Mouse (Mus musculus) layer of hippocampus, adult 6 months (tissue): ENCODE measurements around the gene Rhox3e. TPM values are rescaled to one million over a fixed set of nuclear protein-coding genes. Genes with fewer than 3 reads are reported as not detected.

ENCODE experiments used
- long read RNA-seq, 2 experiments: library from polyadenylated mRNA; unstranded; transcript quantifications; one replicate each; pipeline ENCODE4 v2.0.0; 2019 to 2020
- polyA plus RNA-seq: library from polyadenylated mRNA; unstranded; fragments of <200 nt; fragmentation: Nextera tagmentation; gene quantifications from 2 replicates; pipeline ENCODE4 v1.2.3, GENCODE M21; 2021

Gene Rhox3e
- polyA plus RNA-seq = not detected in 2 replicates
- long read RNA-seq, experiment 1 = 0 reads
- long read RNA-seq, experiment 2 = 0 reads

DNA sequence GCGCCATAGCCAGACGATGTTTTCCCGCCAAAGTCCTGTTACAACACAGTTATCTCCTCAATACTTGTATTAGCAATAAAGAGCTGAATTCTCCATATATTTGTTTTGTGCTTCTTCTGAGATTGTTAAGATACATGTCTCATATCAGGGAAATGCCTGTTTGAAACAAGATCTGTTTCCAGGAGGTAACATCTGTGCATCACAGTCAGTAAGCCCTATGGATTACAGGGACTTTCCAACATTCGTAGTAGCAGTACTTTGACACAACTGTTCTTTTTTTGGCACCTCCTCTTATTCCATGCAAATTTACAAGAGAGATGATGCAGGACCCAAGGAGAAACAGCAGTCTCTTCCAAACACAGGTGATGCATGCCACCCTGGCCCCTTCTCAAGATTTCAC is at the start of gene Rhox3e:
Rhox3e (plus strand) TSS at position 301 of the 400 bp plus-strand sequence.

DNA sequence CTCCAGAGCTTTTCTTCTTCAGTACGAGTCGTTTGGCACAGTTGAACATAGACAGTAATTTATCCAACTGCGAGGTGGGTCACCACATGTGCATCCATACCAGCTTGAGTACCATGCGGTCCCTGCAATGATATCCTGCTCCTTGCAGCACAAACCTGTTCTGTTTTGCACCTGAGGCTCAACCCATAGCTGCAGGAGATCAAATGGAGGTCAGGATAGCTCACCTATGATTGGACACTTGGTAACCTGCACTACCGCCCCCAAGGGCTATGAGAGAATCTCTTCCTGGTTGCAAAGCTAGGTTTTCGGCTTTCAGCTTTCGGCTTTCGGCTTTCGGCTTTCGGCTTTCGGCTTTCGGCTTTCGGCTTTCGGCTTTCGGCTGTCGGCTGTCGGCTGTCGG is 27.8 kb upstream of the Rhox3e start, which contains the start of gene Rhox4d:
Rhox4d (plus strand) TSS at position 301 of the 400 bp plus-strand sequence.

DNA sequence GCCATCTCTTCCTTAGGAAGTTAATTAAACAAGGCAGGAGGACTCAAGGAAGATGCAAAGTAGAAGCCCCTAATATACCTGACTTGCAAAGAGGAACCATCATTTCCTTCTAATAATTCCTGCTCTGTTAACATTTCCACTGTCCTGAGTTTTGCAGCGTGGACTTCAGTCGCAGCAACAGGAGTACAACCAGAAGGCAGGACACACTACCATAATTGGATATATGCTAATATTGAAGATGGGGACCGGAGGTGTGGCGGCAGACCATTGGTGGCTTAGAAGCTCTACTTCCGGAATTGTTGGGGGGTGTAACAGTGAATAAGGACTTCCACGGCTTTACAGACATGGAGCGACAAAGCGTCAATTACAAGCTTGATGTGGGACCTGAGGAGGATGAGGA is 11.7 kb upstream of the Rhox3e start, which contains the start of gene Rhox2e:
Rhox2e (plus strand) TSS at position 301 of the 400 bp plus-strand sequence.

DNA sequence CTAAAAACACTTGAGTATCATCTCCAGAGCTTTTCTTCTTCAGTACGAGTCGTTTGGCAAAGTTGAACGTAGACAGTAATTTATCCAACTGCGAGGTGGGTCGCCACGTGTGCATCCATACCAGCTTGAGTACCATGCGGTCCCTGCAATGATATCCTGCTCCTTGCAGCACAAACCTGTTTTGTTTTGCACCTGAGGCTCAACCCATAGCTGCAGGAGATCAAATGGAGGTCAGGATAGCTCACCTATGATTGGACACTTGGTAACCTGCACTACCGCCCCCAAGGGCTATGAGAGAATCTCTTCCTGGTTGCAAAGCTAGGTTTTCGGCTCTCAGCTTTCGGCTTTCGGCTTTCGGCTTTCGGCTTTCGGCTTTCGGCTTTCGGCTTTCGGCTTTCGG is 15.3 kb downstream of the Rhox3e start, which contains the start of gene Rhox4e:
Rhox4e (plus strand) TSS at position 301 of the 400 bp plus-strand sequence.

DNA sequence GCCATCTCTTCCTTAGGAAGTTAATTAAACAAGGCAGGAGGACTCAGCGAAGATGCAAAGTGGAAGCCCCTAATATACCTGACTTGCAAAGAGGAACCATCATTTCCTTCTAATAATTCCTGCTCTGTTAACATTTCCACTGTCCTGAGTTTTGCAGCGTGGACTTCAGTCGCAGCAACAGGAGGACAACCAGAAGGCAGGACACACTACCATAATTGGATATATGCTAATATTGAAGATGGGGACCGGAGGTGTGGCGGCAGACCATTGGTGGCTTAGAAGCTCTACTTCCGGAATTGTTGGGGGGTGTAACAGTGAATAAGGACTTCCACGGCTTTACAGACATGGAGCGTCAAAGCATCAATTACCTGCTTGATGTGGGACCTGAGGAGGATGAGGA is 29.3 kb downstream of the Rhox3e start, which contains the start of gene Rhox2f:
Rhox2f (plus strand) TSS at position 301 of the 400 bp plus-strand sequence.

DNA sequence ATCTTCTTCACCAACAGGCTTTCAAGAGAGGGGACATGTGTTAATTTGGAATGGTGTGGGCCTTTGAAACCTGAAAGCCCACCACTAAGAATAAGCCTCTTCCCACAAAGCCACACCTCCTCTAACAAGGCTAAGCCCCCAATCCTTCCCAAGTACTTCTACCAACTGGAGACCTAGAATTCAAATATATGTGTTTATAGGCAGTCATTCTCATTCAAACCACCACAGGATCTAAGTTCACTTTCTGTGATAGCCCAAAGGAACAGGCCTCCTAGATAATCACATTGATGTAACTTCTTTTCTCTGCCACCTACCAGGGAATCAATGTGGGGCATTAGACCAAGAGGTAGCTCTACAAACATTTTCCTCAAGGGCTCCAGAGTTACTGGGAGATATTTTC is 38.9 kb downstream of the Rhox3e start, which contains the start of gene Rhox3f:
Rhox3f (plus strand) TSS at position 301 of the 400 bp plus-strand sequence.

Other genes starting within 250 kb of the Rhox3e start
- gene Rhox3a2, start 162.0 kb upstream of the Rhox3e start, polyA plus RNA-seq = not detected in 2 replicates
- not detected in 2 replicates for gene Rhox4a2, start 151.2 kb upstream of the Rhox3e start, polyA plus RNA-seq
- not detected in 2 replicates for gene Rhox2b, start 130.0 kb upstream of the Rhox3e start, polyA plus RNA-seq
- not detected in 2 replicates for gene Rhox4b, start 109.5 kb upstream of the Rhox3e start, polyA plus RNA-seq
- gene Rhox2c, start 88.3 kb upstream of the Rhox3e start, polyA plus RNA-seq = not detected in 2 replicates
- not detected in 2 replicates for gene Rhox3c, start 83.4 kb upstream of the Rhox3e start, polyA plus RNA-seq
- not detected in 2 replicates for gene Rhox4c, start 61.7 kb upstream of the Rhox3e start, polyA plus RNA-seq
- not detected in 2 replicates for gene Rhox2d, start 48.6 kb upstream of the Rhox3e start, polyA plus RNA-seq
- not detected in 2 replicates for gene Rhox4d, start 27.7 kb upstream of the Rhox3e start, polyA plus RNA-seq
- gene Rhox2e, start 11.6 kb upstream of the Rhox3e start, polyA plus RNA-seq = not detected in 2 replicates
- not detected in 2 replicates for gene Rhox4e, start 15.4 kb downstream of the Rhox3e start, polyA plus RNA-seq
- not detected in 2 replicates for gene Rhox2f, start 29.4 kb downstream of the Rhox3e start, polyA plus RNA-seq
- not detected in 2 replicates for gene Rhox3f, start 39.0 kb downstream of the Rhox3e start, polyA plus RNA-seq
- not detected in 2 replicates for gene Rhox4f, start 65.7 kb downstream of the Rhox3e start, polyA plus RNA-seq
- not detected in 2 replicates for gene Rhox3g, start 86.6 kb downstream of the Rhox3e start, polyA plus RNA-seq
- gene Rhox2g, start 101.5 kb downstream of the Rhox3e start, polyA plus RNA-seq = not detected in 2 replicates
- gene Rhox4g, start 109.3 kb downstream of the Rhox3e start, polyA plus RNA-seq = not detected in 2 replicates
- not detected in 2 replicates for gene Rhox3h, start 126.7 kb downstream of the Rhox3e start, polyA plus RNA-seq
- not detected in 2 replicates for gene Rhox2h, start 131.3 kb downstream of the Rhox3e start, polyA plus RNA-seq